Mouse (Mus musculus): ENCODE results near the gene Sft2d1. TPM values are rescaled to one million over a fixed set of nuclear protein-coding genes. Genes with fewer than 3 reads are reported as not detected.
"Not testable (repeated sequence)": the region's sequence is repeated elsewhere in the genome, so short reads cannot be mapped to it uniquely, and the experiment has no call there.

Sft2d1 gene
- total RNA-seq, 1 experiment from 2014 or later: 50.8 TPM

GRCm38 (mm10) chr17:8302772-8303438 is 8.0 kb upstream of the Sft2d1 start:
- DNase-seq: no peak

- no peak for DNase-seq
Measured at GRCm38 (mm10) chr17:8303671-8304070, 7.2 kb upstream of the Sft2d1 start.

- DNase-seq: peak; percentile 16
Measured at GRCm38 (mm10) chr17:8305801-8306200, 5.1 kb upstream of the Sft2d1 start.

GRCm38 (mm10) chr17:8311751-8312150 is 849 bp downstream of the Sft2d1 start:
- DNase-seq: no peak

- no peak for DNase-seq
Measured at GRCm38 (mm10) chr17:8313976-8314375, 3.1 kb downstream of the Sft2d1 start.

- DNase-seq: no peak
Measured at GRCm38 (mm10) chr17:8316251-8316650, 5.3 kb downstream of the Sft2d1 start.

- DNase-seq: not testable (repeated sequence)
Measured at GRCm38 (mm10) chr17:8326877-8327276, 16.0 kb downstream of the Sft2d1 start.

GRCm38 (mm10) chr17:8328511-8329174 is 17.7 kb downstream of the Sft2d1 start:
- DNase-seq: no peak

- no peak for DNase-seq
Measured at GRCm38 (mm10) chr17:8330602-8331001, 19.7 kb downstream of the Sft2d1 start.

- DNase-seq: not testable (repeated sequence)
Measured at GRCm38 (mm10) chr17:8337159-8337558, 26.3 kb downstream of the Sft2d1 start, which contains the start of gene Prr18. Gene Prr18, plus strand, starts transcription at chr17:8337459.

GRCm38 (mm10) chr17:8339666-8340374 is 28.9 kb downstream of the Sft2d1 start:
- DNase-seq: no peak

- DNase-seq: peak; percentile 36
Measured at GRCm38 (mm10) chr17:8340407-8341359, 29.8 kb downstream of the Sft2d1 start.

GRCm38 (mm10) chr17:8341360-8341963 is 30.6 kb downstream of the Sft2d1 start:
- no peak for DNase-seq

- DNase-seq: no peak
Measured at GRCm38 (mm10) chr17:8342706-8343105, 31.8 kb downstream of the Sft2d1 start.

- DNase-seq: no peak
Measured at GRCm38 (mm10) chr17:8343416-8343815, 32.5 kb downstream of the Sft2d1 start.

GRCm38 (mm10) chr17:8347765-8348285 is 36.9 kb downstream of the Sft2d1 start:
- no peak for DNase-seq

- no peak for DNase-seq
Measured at GRCm38 (mm10) chr17:8348941-8349340, 38.0 kb downstream of the Sft2d1 start.

- no peak for DNase-seq
Measured at GRCm38 (mm10) chr17:8351088-8351487, 40.2 kb downstream of the Sft2d1 start.

GRCm38 (mm10) chr17:8355692-8356091 is 44.8 kb downstream of the Sft2d1 start, which contains the start of gene T2:
Gene T2, plus strand, starts transcription at chr17:8355992.
- no peak for DNase-seq

- no peak for DNase-seq
Measured at GRCm38 (mm10) chr17:8357498-8357897, 46.6 kb downstream of the Sft2d1 start.

GRCm38 (mm10) chr17:8360876-8361275 is 50.0 kb downstream of the Sft2d1 start:
- no peak for DNase-seq
